Mouse (Mus musculus) stomach, embryonic 16.5 days (tissue): Measurements from ENCODE around the gene Sash1. TPM values are rescaled to one million over a fixed set of nuclear protein-coding genes. Genes with fewer than 3 reads are reported as not detected.
A peak's percentile ranks its signal among the peaks of the same experiment; 100 is the strongest.

ENCODE experiments used
- ATAC-seq: fragments of 200-750 bp; cut with Nextera tagmentation; 2 replicates; pipeline ENCODE4 v1.8.0; 2017; ENCODE audit warnings: moderate number of reproducible peaks, moderate TSS enrichment; ENCODE audit not compliant: insufficient read depth, low FRiP score
- H3K27ac ChIP-seq: fragments of 300-500 bp; sonication (generic); 2 replicates; pipeline ENCODE4 v1.5.1; 2014; ENCODE audit warnings: low read length
- H3K27me3 ChIP-seq: fragments of 300-500 bp; sonication (generic); 2 replicates; pipeline ENCODE4 v1.6.1; 2014; ENCODE audit warnings: low read length, control low read depth, mixed read lengths; ENCODE audit not compliant: control insufficient read depth, insufficient read depth
- H3K36me3 ChIP-seq: fragments of 300-500 bp; sonication (generic); 2 replicates; pipeline ENCODE4 v1.6.1; 2014; ENCODE audit warnings: low read length; ENCODE audit not compliant: control insufficient read depth, insufficient read depth
- H3K4me1 ChIP-seq: fragments of 300-500 bp; sonication (generic); 2 replicates; pipeline ENCODE4 v1.6.1; 2014; ENCODE audit warnings: low read length, control low read depth, mixed read lengths; ENCODE audit not compliant: control insufficient read depth, insufficient read depth
- H3K4me2 ChIP-seq: fragments of 300-500 bp; sonication (generic); 2 replicates; pipeline ENCODE4 v1.6.1; 2014; ENCODE audit warnings: low read depth, low read length, mixed read lengths
- H3K4me3 ChIP-seq: fragments of 300-500 bp; sonication (generic); replicated peaks from 2 replicates; pipeline ENCODE4 v1.5.1; 2014; ENCODE audit warnings: mild to moderate bottlenecking, low read length
- H3K9ac ChIP-seq: fragments of 300-500 bp; sonication (generic); 2 replicates; pipeline ENCODE4 v1.6.1; 2014; ENCODE audit warnings: low read length
- H3K9me3 ChIP-seq: fragments of 300-500 bp; sonication (generic); replicated peaks from 2 replicates; pipeline ENCODE4 v1.6.1; 2016; ENCODE audit warnings: low read length, control low read depth; ENCODE audit not compliant: control insufficient read depth
- WGBS: fragments of 180-500 bp; shearing (Covaris S2); extraction: QIAGEN DNeasy Blood & Tissue Kit; methylation state at CpG from one replicate; pipeline ENCODE4 v1.1.7; 2014; 5-methylcytosine and 5-hydroxymethylcytosine counted together
- polyA plus RNA-seq: library from polyadenylated mRNA; unstranded; fragments of >200 nt; fragmentation: Nextera tagmentation; extraction: Ambion mirVana; gene quantifications from 2 replicates; pipeline ENCODE4 v1.2.1, GENCODE M21; 2015

The Sash1 gene
- polyA plus RNA-seq, 1 experiment from 2014 or later, result 2.9 TPM

DNA sequence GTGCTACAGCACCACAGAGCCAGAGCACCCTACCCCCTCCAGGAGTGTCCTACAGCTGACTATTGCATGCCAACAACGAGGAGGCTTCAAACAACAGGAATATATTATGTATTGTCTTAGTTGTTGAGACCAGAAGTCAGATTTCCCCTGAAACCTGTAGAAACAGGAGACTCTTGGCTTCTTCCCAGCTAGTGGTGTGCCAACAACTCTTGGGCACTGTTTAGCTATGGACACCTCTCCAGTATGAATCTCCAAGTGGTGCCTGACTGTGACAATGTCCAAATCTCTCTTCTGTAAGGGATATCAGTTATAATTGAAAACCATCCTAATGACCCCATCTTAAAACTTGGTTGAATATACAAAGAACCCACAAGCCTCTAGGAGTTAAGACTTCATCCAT lies 13.9 kb downstream of the Sash1 start:
- no peak for ATAC-seq
- H3K9me3 ChIP-seq, result no peaks in the 10 kb centered on the region
- WGBS, result 85% methylated on average over 1 of the region's 1 CpGs

DNA sequence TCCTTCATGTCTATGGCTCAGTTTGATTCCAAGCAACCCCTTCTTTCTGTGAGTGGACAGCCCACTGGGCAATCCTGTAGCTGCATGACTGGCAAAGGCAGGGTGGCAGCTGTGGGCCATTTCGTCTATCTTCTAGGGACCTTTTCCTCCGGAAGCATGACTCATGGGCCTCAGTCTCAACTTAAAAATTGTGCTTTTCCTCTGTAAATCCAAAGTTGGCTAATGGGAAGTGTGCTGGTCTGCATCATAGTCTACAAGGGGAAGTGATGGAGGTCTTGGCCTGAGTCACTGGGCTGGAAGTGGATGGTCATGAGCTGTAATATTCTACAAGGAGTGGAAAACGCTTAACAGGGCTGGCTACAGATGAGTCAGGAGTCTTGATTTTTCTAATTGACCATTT lies 15.5 kb downstream of the Sash1 start:
- no peaks in the 10 kb centered on the region for H3K36me3 ChIP-seq
- 77% methylated on average over 3 of the region's 3 CpGs for whole genome bisulfite sequencing
- H3K9me3 ChIP-seq, result no peaks in the 10 kb centered on the region
- no peak overlapping the region for H3K4me2 ChIP-seq
- H3K4me1 ChIP-seq, result peaks cover 11% of the 10 kb centered on the region; the same call in 1 of the 2 replicates
- H3K9ac ChIP-seq, result no peak overlapping the region
- no peak overlapping the region for H3K27ac ChIP-seq
- no peak overlapping the region for H3K4me3 ChIP-seq
- no peaks in the 10 kb centered on the region for H3K27me3 ChIP-seq
- ATAC-seq, result no peak

More for the DNA sequence above, 13.9 kb downstream of the Sash1 start:
- Histone ChIP-seq H3K4me2 (no peak overlapping the region), H3K36me3 (no peaks in the 10 kb centered on the region), H3K9ac (no peak overlapping the region), H3K27ac (no peak overlapping the region), H3K4me1 (peaks cover 6% of the 10 kb centered on the region; the same call in 1 of the 2 replicates), H3K4me3 (no peak overlapping the region), H3K27me3 (no peaks in the 10 kb centered on the region)

DNA sequence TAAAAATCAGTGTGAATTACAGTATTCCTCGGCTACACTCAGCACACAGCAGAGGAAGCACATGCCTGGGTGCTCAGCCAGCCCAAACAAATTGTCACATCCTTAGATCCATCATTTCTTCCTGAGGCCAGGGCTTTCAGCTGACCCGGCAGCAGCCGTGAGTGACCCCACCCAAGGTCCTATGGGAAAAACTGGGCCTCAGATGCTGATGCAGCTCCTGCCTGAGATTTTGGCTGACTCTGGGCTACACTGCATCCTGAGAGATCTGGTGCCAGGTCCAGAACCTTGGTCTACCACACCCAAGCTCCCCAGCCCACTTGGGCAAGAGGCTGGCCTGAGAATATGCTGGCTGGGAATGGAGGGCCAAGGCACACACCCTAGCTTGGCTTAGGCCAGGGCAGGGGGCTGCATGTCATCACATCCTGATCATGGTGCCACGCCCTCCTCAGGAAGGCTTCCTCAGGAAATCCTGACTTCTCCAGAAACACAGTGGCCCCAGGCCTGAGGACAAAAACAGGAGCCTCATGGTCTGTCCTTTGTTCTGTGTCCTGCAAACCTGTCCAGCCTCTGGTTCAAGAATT lies 19.7 kb downstream of the Sash1 start:
- Histone ChIP-seq H3K27ac (peak overlapping the region; percentile 55; the same call in 1 of the 2 replicates), H3K4me1 (0 out of 2 replicates have a peak, but pooled peaks cover 6% of the 10 kb centered on the region), H3K27me3 (no peaks in the 10 kb centered on the region), H3K9me3 (no peaks in the 10 kb centered on the region), H3K4me3 (no peak overlapping the region), H3K4me2 (no peak overlapping the region), H3K36me3 (no peaks in the 10 kb centered on the region), H3K9ac (no peak overlapping the region)
- peak; percentile 68 for ATAC-seq
- WGBS, result 62% methylated on average over 4 of the region's 4 CpGs

DNA sequence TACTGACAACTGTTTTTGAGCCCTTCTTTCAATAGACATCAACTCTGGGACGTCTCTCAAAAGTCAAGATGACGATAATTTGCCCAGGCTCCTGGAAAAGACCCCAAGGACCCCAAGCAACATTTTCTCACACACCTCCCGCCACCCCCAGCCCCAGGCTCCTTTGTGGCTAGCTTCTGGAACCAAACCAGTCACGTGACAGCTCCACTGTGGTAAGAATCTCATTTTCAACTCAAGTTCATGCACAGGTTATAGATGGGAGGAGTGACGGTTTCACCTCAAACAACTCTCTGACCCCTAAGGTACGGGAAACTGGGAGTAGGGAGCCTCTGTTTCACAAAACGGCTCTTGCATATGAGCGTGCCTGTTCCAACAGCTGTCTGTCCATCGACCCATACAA lies 25.2 kb downstream of the Sash1 start:
- Histone ChIP-seq H3K9me3 (no peaks in the 10 kb centered on the region), H3K27ac (no peak overlapping the region), H3K9ac (no peak overlapping the region), H3K36me3 (no peaks in the 10 kb centered on the region), H3K4me1 (no peaks in the 10 kb centered on the region), H3K27me3 (no peaks in the 10 kb centered on the region), H3K4me3 (no peak overlapping the region), H3K4me2 (no peak overlapping the region)
- ATAC-seq, result no peak
- 58% methylated on average over 9 of the region's 9 CpGs for WGBS

DNA sequence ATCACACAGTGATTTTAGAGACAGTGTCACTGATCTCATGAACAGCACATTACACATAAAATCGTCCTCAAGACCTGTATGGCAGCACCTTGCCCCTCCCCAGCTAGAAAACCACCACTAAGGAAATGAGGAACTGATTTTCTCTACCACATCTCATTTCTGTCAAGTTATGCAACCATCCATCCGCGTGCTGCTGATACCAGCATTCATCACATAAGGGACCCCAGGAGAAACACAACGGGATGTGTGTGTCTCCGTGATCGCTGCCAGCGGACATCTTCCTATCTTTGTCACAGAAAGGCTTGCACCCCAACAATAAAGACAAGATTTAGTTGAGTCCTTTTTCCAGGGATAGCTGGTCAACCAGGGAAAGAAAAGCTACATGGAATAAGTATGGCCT lies 27.2 kb downstream of the Sash1 start:
- Histone ChIP-seq H3K9ac (no peak overlapping the region), H3K4me1 (no peaks in the 10 kb centered on the region), H3K9me3 (no peaks in the 10 kb centered on the region), H3K27me3 (no peaks in the 10 kb centered on the region), H3K4me2 (no peak overlapping the region), H3K27ac (no peak overlapping the region), H3K36me3 (no peaks in the 10 kb centered on the region), H3K4me3 (no peak overlapping the region)
- 88% methylated on average over 7 of the region's 7 CpGs for WGBS
- ATAC-seq, result no peak

DNA sequence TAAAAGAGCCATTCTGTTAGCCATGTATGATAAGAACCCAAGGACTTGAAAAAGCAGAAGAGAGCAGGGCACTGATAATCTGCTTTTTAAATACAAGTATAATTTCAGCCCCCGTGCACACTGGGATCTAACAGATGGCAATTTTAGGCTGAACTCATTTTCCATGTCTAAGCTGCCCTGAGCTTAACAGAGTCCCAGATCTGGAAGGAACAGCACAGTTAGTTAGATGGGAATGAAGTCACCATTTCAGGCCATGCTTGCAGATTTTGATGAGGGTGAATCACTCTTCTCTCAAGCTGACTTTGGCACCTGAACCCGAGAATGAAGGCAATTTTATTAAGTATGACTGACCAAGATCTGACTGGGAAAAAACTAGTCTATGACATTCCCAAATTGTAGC lies 28.9 kb downstream of the Sash1 start:
- no peak for ATAC-seq
- H3K9me3 ChIP-seq, result no peaks in the 10 kb centered on the region
- no peak overlapping the region for H3K27ac ChIP-seq
- H3K4me1 ChIP-seq, result no peaks in the 10 kb centered on the region
- no peaks in the 10 kb centered on the region for H3K27me3 ChIP-seq
- H3K36me3 ChIP-seq, result no peaks in the 10 kb centered on the region
- H3K4me3 ChIP-seq, result no peak overlapping the region
- H3K9ac ChIP-seq, result no peak overlapping the region
- 77% methylated on average over 2 of the region's 2 CpGs for WGBS
- no peak overlapping the region for H3K4me2 ChIP-seq

DNA sequence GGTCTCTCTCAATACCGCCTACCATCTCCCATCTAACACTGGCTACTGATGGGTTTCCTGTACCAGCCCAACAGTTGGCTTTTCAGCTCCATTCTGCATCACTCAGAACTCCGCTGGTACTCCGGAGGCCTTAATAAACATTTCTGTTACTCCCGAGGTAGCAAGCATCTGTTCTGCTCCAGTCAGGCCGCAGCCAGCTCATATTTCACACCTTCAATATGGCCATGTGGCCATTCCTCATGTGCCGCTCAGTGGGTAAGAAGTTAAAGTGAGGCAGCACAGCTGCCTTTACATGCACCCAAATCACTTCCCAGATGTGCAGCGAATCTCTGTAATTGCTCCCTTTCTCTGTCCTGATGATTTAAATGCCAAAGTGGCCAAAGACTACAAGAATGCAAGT lies 32.5 kb downstream of the Sash1 start:
- H3K9me3 ChIP-seq, result no peaks in the 10 kb centered on the region
- no peak overlapping the region for H3K4me3 ChIP-seq
- no peak overlapping the region for H3K9ac ChIP-seq
- no peaks in the 10 kb centered on the region for H3K4me1 ChIP-seq
- H3K27me3 ChIP-seq, result no peaks in the 10 kb centered on the region
- 58% methylated on average over 7 of the region's 7 CpGs for WGBS
- no peak overlapping the region for H3K4me2 ChIP-seq
- ATAC-seq, result no peak
- H3K27ac ChIP-seq, result no peak overlapping the region
- H3K36me3 ChIP-seq, result no peaks in the 10 kb centered on the region

DNA sequence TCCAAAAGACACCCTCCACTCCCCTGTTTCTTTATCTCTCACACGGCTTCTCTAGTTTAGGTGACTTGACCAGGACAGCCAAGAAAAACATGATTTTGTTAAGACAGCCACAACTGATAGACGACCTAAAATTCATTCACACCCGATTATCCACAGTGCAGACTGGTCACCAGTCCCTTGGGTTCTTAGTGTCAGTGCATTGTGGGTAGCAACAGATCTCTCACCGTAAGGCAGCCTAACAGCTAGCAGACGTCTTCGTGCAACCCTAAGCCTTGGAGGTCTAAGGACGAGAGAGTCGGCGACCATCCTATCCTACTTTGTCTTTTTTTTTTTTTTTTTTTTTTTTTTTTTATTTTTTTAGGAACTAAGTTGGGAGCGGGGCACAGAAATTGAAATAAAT lies 34.2 kb downstream of the Sash1 start:
- Histone ChIP-seq H3K4me1 (no peaks in the 10 kb centered on the region), H3K9ac (no peak overlapping the region), H3K9me3 (no peaks in the 10 kb centered on the region), H3K27ac (no peak overlapping the region), H3K4me2 (no peak overlapping the region), H3K4me3 (no peak overlapping the region), H3K36me3 (no peaks in the 10 kb centered on the region), H3K27me3 (no peaks in the 10 kb centered on the region)
- 86% methylated on average over 10 of the region's 10 CpGs for WGBS
- no peak for ATAC-seq

DNA sequence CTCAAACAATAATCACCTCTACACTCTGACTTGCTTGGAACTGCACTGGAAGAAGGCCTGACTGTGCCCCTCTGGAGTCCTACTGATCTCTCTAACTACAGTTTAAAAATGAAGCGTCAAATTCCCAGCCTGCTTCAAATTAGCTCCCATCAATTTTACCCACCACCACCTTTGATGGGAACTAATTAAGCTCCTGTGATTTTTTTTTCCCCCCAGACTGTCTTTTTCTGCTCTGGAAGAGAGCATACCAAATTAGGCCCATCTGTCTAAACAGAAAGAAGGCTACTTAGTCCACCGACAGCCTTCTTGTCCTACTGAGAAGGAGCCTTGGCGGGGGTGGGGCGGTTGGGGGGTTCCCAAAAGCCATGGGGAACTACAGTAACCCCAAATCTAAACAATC lies 37.9 kb downstream of the Sash1 start:
- Histone ChIP-seq H3K27ac (no peak overlapping the region), H3K9me3 (no peaks in the 10 kb centered on the region), H3K27me3 (no peaks in the 10 kb centered on the region), H3K36me3 (no peaks in the 10 kb centered on the region), H3K4me1 (0 out of 2 replicates have a peak, but pooled peaks cover 3% of the 10 kb centered on the region), H3K4me2 (no peak overlapping the region), H3K9ac (no peak overlapping the region), H3K4me3 (no peak overlapping the region)
- no peak for ATAC-seq
- 75% methylated on average over 4 of the region's 4 CpGs for WGBS
